Mouse (Mus musculus): ENCODE results near the gene Mylk. TPM values are rescaled to one million over a fixed set of nuclear protein-coding genes. Genes with fewer than 3 reads are reported as not detected.

Gene Mylk
- total RNA-seq, 2 experiments from 2014 or later: 11.7 to 16.3 TPM

- intact Hi-C loops (cut with DNase I): no loop called here
- DNase-seq (ENCODE audit: low spot score in 2 of 2): no peak
These were observed 185.1 kb downstream of the Mylk start for GRCm38 (mm10) chr16:34930110-34930509.

GRCm38 (mm10) chr16:34931306-34931705 lies 186.3 kb downstream of the Mylk start:
- intact Hi-C loops (cut with DNase I): no loop called here
- no peak for DNase-seq (ENCODE audit: low spot score in 2 of 2)

- DNase-seq (ENCODE audit: low spot score in 2 of 2): no peak
These were observed 188.2 kb downstream of the Mylk start for GRCm38 (mm10) chr16:34933173-34933572.

GRCm38 (mm10) chr16:34934486-34934885 lies 189.5 kb downstream of the Mylk start:
- intact Hi-C loops (cut with DNase I): no loop called here
- DNase-seq (ENCODE audit: low spot score in 2 of 2): no peak

More at GRCm38 (mm10) chr16:34933173-34933572, 188.2 kb downstream of the Mylk start:
- intact Hi-C loops (cut with DNase I): no loop called here

GRCm38 (mm10) chr16:34935514-34936338 lies 190.7 kb downstream of the Mylk start:
- DNase-seq (ENCODE audit: low spot score in 2 of 2): no peak
- intact Hi-C loops (cut with DNase I): no loop called here

- DNase-seq (ENCODE audit: low spot score in 2 of 2): no peak
- intact Hi-C loops (cut with DNase I): no loop called here
These were observed 191.4 kb downstream of the Mylk start for GRCm38 (mm10) chr16:34936339-34936810.

- intact Hi-C loops (cut with DNase I): no loop called here
- no peak for DNase-seq (ENCODE audit: low spot score in 2 of 2)
These were observed 192.6 kb downstream of the Mylk start for GRCm38 (mm10) chr16:34937611-34938010.

GRCm38 (mm10) chr16:34938248-34938647 lies 193.2 kb downstream of the Mylk start:
- intact Hi-C loops (cut with DNase I): no loop called here

GRCm38 (mm10) chr16:34939951-34940350 lies 194.9 kb downstream of the Mylk start:
- intact Hi-C loops (cut with DNase I): no loop called here
- DNase-seq (ENCODE audit: low spot score in 2 of 2): no peak

More at GRCm38 (mm10) chr16:34938248-34938647, 193.2 kb downstream of the Mylk start:
- no peak for DNase-seq (ENCODE audit: low spot score in 2 of 2)

- intact Hi-C loops (cut with DNase I): no loop called here
- DNase-seq (ENCODE audit: low spot score in 2 of 2): no peak
These were observed 195.4 kb downstream of the Mylk start for GRCm38 (mm10) chr16:34940363-34940762.

- intact Hi-C loops (cut with DNase I): loop anchor here (2.0 kb wide), 1 partner anchor 19 kb away; no protein-coding TSS in a partner anchor
- DNase-seq (ENCODE audit: low spot score in 2 of 2): no peak
These were observed 196.9 kb downstream of the Mylk start for GRCm38 (mm10) chr16:34941915-34942314.

- no peak for DNase-seq (ENCODE audit: low spot score in 2 of 2)
- intact Hi-C loops (cut with DNase I): no loop called here
These were observed 201.3 kb downstream of the Mylk start for GRCm38 (mm10) chr16:34946301-34946700.

GRCm38 (mm10) chr16:34950935-34951334 lies 205.9 kb downstream of the Mylk start:
- intact Hi-C loops (cut with DNase I): no loop called here
- no peak for DNase-seq (ENCODE audit: low spot score in 2 of 2)

- intact Hi-C loops (cut with DNase I): no loop called here
These were observed 207.2 kb downstream of the Mylk start for GRCm38 (mm10) chr16:34952254-34952653.

GRCm38 (mm10) chr16:34952798-34953197 lies 207.8 kb downstream of the Mylk start:
- intact Hi-C loops (cut with DNase I): no loop called here
- DNase-seq (ENCODE audit: low spot score in 2 of 2): no peak

More at GRCm38 (mm10) chr16:34952254-34952653, 207.2 kb downstream of the Mylk start:
- DNase-seq (ENCODE audit: low spot score in 2 of 2): no peak

GRCm38 (mm10) chr16:34953501-34953900 lies 208.5 kb downstream of the Mylk start:
- no peak for DNase-seq (ENCODE audit: low spot score in 2 of 2)
- intact Hi-C loops (cut with DNase I): no loop called here

- intact Hi-C loops (cut with DNase I): no loop called here
These were observed 212.6 kb downstream of the Mylk start for GRCm38 (mm10) chr16:34957487-34958230.

GRCm38 (mm10) chr16:34958667-34959066 lies 213.7 kb downstream of the Mylk start:
- intact Hi-C loops (cut with DNase I): no loop called here
- no peak for DNase-seq (ENCODE audit: low spot score in 2 of 2)

More at GRCm38 (mm10) chr16:34957487-34958230, 212.6 kb downstream of the Mylk start:
- no peak for DNase-seq (ENCODE audit: low spot score in 2 of 2)

GRCm38 (mm10) chr16:34959261-34959660 lies 214.3 kb downstream of the Mylk start:
- no peak for DNase-seq (ENCODE audit: low spot score in 2 of 2)
- intact Hi-C loops (cut with DNase I): no loop called here

GRCm38 (mm10) chr16:34960243-34960642 lies 215.2 kb downstream of the Mylk start:
- intact Hi-C loops (cut with DNase I): loop anchor here (2.0 kb wide), 1 partner anchor 17 kb away; no protein-coding TSS in a partner anchor
- DNase-seq (ENCODE audit: low spot score in 2 of 2): no peak
